Mouse (Mus musculus) retina, postnatal 1 day (tissue): ENCODE measurements around the gene Ptn.
A peak's percentile ranks its signal among the peaks of the same experiment; 100 is the strongest.

Experiments used
- DNase-seq: peaks from one replicate; pipeline ENCODE4 v3.0.0-alpha.2; 2012

Ptn gene

DNA sequence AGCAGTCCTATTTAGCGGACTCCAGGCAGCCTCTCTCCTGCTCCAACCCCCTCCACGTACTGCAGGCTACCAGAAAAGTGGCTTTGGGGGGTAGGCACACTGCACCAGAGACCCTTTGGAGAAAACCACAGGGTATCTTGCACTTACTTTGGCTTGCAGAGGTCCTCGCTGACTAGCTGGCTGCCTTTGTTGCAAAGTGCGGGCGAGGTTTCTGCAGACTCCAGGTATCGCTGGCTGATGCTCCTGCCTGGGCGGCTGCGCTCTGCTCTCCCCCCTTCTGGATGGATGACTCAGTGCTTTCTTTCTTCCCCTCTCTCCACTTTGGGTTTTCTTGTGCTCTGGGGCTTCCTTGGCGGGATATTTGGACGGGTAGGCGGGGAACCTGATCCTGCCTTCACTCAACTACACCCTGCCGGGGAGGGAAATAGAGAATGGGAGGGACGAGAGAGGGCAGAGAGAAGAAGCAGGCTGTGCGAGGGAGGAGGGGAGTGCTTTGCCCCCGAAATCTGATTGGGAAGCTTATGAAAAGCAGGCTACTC lies at the start of gene Ptn:
Gene Ptn (minus strand): TSS at position 474 of the 539 bp plus-strand sequence.
- DNase-seq = peak; percentile 79

DNA sequence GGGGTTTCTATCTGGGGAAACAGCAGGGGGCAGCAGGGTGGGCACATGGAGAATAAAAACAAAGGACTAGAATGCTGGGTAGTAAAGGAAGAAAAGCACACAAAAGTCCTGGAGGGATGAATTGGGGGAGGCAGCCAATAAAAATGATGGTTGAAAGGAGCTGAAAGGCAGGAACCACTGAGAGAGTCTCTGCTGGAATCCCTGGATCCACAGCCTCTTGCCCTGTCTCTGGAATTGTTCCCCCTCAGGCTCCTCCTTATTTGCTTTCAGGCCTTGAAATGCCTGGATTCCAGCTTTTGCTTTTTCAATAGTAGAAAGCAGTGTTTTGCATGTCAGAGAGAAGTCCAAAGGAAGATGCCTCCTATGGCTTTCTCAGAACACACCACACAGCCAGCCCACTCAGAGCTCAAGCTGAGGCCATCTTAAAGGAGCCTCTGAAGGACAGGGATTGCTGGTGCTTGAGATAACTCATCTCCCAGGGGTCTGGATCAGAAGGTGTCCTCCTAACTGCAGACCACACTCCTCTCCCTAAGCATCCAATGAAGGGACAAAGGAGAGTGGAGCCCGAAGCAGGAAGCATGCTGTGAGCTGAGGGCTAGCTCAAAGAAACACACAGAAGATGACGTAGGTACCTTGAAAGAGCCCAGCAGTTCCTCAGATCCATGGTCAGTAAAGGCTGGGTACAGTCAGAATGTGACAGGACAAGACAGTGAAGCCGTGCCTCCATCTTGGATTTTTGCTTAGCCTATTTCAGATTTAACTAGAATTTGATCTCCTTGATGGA lies 48.4 kb upstream of the Ptn start:
- DNase-seq = no peak

DNA sequence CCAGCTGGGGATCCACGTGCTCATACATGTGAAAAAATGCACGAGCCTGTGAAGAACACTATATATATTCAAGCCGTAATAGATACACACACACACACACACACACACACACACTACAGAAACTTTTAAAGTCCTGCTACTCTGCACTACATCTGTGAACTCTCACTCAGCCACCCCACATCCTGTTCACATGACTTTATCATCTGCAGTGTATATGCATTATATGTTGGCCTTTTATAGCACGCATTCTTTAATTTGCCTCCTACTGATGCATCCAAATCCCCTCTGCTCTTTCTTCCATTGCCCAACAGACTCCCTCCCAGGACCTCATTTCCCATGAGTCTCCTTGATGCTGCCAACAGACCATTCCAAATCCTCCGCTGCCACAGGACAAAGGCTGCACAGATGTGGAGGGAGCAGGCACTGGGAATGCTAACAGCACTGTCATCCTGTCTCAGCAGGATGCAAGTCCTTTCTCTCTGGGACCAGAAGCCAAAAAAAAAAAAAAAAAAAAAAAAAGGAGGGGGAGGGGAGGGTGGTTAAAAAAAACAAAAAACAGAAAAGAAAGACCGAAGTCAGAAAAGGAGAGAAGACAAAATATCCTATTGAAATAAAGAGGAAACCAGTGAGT lies 47.7 kb upstream of the Ptn start:
- peak; percentile 50 for DNase-seq

DNA sequence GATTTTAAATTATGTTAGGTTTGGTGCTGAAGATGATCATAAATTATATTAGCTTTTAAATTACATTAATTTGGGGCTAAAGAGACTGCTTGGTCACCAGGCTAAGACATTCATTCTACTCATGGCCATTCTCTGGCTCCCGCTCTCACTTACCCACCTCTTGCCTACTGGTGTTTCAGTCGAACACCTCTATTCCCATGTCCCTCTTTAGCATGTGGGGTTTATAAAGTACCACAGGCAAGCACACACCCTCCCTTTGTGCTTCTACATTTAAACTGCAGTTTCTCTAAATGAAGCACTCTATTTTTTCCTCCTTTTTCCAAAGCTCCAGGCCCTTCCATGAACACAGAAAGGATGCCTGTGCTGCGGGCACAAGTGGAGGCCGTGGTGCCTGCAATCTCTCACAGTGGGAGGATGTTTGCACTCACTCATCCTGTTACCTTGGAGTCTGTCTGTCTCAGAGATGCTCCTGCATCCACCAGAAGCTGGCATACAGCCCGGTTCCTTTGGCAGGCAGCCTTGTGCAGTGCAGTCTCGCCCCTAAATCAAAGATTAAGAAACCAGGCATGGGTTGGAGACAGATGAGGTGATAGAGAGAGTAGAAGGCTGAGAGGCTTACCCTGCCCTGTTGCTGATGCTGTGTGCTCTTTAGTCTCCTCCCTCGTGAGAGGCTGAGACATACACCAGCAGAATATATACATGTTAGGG lies 40.6 kb upstream of the Ptn start:
- DNase-seq = no peak

DNA sequence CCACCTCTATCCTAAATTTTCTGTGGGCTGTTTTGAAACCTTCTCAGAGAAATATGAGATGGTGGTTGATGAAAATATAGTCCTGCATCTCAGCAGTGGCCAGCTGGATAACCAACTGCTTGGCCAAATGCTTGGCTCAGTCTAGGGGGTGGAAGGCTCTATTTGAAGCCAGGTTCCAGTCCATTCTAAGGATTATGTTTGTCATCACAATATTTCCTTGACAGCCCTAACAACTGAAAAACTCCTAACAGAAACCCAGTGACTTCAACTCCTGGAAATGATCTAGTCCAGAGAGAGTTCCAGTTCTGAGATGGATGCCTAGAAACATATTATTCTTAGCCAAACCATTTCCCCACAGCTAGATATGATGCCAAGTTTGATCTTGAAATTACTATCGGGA lies 35.3 kb upstream of the Ptn start:
- no peak for DNase-seq

DNA sequence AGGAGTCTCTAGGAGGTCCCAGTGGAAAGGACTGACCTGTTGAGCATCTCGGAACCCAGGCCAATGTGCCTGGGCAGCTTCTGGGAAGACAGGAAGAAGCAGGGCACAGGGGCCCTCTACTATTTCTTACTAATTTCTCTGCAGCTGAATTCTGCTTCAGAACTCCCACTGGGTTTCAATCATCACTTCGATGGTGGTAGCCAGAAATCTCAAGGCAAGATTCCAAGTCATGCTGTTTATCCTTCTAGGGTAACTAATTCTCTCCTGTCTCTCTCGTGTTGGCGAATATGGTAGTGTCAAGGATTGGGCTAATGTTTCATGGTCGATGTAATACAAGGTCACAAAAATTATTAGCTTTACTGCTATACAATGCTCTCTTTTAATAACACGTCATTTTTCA lies 34.2 kb upstream of the Ptn start:
- no peak for DNase-seq

DNA sequence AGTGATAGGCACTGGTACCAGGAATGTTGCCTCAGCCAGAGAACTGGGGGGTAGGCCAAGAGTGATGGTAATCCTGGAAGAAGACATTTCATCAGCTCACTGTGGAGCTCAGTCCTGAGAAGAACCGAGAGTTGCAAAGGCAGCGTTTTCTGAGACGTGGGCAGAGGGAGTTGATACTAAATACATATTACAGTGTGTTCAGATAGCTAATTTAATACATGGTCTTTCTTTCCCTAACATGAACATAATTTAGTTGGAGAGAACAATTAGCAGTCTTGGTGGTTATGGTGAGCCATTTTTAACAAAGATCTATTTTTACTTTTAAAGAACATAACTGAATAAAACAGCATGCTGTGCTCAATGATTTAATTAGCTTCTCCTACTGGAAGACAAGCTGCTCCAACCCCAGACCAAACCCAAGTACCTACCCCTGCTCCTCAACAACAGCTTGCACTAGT lies 33.0 kb upstream of the Ptn start:
- no peak for DNase-seq

- no peak for DNase-seq
Measured at GRCm38 (mm10) chr6:36842101-36842922, 32.3 kb upstream of the Ptn start.

GRCm38 (mm10) chr6:36841701-36842100 lies 31.7 kb upstream of the Ptn start:
- DNase-seq = no peak

- no peak for DNase-seq
Measured at GRCm38 (mm10) chr6:36841174-36841573, 31.2 kb upstream of the Ptn start.

DNA sequence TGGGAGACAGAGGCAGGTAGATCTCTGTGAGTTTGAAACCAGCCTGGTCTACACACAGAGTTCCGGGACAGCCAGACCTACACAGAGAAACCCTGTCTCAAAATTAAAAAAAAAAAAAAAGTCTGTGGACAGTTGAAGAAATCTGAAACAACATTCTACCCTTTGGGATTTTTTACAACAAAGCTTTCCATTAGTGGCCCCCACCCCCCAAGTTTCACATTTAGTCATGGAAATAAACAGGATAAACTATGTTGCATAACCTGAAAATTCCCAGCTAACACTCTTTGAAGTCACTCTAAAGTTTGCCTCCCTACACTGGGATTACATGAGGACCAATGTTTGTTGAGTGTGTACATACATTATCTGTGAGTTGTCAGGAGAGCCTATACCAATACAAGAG lies 28.7 kb upstream of the Ptn start:
- DNase-seq = no peak

DNA sequence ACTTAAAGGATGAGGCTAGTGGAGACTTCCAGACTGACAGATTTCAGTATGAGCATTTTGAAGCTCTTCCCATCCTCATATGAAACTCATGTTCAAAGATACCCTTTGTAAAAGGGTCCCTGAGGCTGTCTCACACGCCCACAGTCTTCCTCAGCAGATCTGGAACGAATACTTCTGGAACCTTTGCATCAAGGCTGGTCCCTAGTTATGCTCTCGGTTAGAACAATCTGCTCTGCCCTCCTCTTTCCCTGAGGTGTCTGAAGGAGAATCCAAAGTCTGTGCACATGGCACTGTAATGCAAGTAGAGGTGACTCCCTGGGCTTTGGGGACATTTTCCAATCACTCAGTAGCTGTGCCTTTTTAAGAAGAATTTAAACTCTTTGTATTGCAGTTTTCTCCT lies 25.3 kb upstream of the Ptn start:
- no peak for DNase-seq

GRCm38 (mm10) chr6:36834695-36835265 lies 24.8 kb upstream of the Ptn start:
- DNase-seq = no peak

DNA sequence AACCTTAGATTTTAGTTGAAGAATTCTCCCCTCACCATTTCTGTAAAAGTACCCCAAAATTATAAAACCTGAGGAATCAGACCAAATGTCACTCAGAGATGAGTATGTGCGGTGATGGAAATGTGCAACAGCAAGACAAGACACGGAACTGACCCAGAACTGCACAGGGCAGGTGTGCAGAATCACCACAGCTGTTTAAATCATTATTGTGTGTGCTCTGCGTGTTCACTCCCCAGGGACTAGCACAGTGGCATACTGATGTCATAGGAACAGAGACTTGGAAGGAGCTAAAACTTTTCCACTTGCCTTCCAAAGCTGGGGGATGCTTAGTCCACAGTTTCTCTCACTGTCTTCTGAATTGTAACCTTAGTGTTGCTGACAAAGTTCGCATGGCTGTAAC lies 22.7 kb upstream of the Ptn start:
- DNase-seq = no peak

DNA sequence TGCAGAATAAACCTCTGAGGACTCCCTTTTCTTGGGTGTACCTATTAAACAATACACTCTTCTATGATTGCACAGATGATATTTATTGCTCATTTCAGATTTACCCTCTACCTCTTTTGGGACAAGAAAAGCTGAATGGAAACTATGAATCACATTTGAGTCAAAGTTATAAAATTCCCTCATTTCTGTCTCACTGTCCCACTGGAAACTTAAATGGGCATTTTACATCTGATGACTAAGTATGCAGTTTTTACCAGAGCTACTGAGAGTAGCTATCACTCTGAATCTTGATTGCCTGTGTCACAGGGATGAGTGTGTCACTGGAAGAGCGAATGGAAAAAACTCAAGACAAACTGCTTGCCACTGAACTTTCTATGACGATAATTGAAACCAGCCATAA lies 22.2 kb upstream of the Ptn start:
- no peak for DNase-seq

GRCm38 (mm10) chr6:36830371-36830925 lies 20.4 kb upstream of the Ptn start:
- no peak for DNase-seq

GRCm38 (mm10) chr6:36819784-36820050 lies 9.7 kb upstream of the Ptn start:
- DNase-seq = no peak

DNA sequence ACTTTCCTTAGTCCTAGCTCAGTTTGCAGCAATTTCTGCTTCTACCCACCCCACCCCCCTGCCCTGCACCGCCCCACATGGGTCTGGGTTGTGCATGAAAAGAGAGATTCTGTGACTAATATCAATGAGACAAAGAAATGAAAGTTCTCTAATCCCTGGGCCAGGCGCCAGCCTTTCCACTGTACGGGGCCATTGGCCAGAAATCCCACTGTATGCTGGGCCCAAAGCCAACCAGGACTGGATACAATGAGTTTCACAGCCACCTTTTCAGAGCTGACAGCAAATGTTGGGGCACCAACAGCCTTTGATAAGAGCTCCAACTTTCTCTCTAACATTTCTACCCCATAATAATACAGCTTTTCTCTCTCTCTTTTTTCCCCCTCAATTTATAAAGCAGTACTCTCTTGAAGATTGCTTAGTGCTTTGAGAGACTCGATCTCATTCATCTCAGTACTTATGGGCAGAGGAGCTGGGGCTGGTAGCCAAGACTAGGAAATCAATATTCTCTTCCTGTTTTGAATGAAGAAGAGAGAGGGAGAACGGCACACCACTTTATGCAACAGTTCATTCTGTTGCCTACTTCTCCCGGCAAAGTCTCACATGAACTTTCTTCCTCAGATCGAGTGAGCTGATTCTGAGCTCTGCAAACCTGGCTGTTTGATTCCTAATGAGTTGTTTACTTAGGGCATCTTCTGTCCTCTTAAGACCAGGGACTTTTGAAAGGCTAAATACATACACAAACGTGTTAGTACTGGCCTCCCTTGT lies 9.2 kb upstream of the Ptn start:
- peak; percentile 71 for DNase-seq

GRCm38 (mm10) chr6:36818281-36819018 lies 8.4 kb upstream of the Ptn start:
- DNase-seq = no peak

DNA sequence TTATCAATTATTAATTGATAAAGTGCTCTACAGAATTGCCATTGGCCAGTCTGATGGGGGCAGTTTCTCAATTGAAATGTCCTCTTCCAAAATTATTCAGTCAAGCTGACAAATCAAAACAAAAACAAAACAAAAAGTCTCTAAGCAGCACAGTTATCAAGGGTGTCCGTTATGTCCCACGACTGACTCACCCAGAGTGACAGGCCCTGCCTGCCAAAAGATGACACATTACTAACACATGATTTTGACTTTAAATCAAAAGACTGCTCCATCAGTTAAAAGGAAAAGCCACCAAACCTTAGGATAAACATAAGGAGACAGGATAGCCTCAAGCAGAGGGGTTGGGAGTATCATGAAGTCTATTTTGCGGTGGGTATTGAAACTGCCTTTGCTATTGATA lies 6.6 kb upstream of the Ptn start:
- no peak for DNase-seq

DNA sequence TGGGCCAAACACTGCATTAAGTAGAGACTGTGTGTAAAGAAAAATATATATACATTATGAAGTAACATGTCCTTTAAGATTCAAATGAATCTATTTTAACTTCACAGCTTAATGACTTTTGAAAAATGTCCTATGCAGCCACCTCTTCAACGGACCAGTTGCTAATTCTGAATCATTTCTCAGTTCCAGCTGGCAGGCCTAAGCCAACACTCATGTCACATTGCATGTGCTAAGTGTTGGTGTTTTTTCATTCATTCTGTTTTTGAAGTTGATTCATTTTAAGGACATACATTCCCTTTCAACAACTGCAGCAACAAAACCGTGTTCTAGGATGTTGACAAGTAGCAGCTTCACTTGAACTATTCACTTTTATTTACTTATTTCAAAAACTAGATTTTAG lies 6.0 kb upstream of the Ptn start:
- no peak for DNase-seq
